Mouse (Mus musculus): ENCODE measurements at regions not wholly inside any gene's neighbourhood (a gene's known extent, or its start where the extent isn't known, plus 50 kb on each side); places are given as distances from the start of the nearest gene placed in this dataset.

DNA sequence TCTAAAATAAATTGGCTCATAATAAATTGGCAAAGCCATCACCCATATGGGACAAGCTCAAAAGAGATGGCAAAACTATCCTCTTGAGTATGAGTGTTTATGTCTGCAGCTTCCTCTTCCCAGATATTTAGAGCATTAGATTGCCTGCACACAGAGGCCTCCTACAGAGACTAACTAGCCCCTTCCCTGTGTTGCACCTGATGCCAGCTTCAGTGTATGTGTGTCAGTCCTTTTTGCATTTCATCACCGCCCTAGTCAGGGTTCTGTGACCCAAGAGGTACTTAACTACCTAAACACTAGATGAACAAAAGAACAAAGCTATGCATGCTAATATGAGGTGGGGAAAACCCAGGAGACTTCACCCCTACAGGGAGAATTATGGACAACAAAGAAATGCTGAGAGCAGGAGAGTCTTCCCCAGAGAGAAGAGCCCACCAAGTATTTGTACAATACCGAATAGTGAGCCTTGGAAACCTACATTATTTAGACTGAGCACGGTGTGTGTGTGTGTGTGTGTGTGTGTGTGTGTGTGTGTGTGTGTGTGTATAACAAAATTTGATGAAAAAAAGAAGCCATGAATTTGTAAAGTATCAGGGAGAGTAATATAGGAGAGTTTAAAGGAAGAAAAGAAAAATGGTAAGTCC, 62.5 kb downstream of the Speer2 start:
- DNase-seq (ENCODE audit: low spot score in 2 of 2): no peak

DNA sequence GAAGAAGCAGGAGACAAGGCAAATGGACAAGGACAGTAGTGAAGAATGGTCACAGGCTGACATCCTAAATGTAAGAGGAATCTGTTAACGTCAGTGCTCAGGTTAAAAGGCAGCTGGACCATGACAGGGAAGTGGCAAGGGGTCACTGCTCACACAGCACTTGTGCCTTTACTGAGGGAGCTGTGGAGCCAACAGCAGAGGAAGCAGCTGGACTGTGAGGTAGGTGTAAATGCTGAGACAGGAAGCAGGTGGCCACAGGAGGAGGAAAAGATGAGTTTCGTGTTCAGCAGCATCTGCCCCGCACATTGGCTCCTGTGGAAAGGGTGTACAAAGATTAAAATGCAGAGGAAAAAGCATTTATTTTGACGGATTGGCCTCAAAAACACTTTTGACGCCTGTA, 67.2 kb downstream of the Speer2 start:
- DNase-seq (ENCODE audit: low spot score in 2 of 2): peak in 1 of 2 experiments; percentile 10

DNA sequence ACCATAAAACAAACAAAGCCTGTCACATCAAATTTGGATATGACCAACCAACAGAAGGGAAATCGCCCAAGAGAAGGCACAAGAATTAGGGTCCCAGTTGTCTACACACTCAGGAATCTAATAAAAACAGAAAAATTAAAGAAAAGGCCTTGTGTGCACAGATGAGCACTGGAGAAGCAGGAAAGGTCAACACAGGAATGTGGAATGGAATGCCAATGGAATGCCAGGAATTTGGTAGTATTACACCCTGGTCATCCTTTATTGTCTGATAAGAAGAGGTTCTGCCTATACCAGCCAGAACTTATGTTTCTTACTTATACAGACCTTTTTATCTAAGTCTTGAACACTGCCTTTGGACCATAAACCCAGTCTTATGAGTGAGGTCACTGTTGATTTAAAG, 72.9 kb downstream of the Speer2 start:
- no peak for DNase-seq (ENCODE audit: low spot score in 2 of 2)

DNA sequence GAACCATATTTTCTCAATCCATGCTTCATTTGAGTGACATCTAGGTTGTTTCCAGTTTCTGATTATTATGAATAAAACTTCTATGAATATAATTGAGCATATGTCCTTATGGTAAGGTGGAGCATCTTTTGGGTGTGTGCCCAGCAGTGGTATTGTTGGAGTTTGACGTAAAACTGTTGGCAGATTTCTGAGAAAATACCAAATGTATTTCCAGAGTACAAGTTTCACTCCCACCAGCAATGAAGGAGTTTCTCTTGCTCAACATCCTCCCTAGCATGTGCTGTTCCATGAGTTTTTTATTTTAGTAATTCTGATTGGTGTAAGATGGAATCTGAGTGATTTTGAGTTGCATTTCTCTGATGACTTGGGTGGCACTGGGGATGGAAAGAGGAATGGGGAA, 92.8 kb downstream of the Speer2 start:
- DNase-seq (ENCODE audit: low spot score in 2 of 2): no peak
